Comparison of ENCODE assay signal across 8 mouse cellular contexts in genomic region chr5:76025996-76026665, GRCm38 (mm10). TPM values are rescaled to one million over a fixed set of nuclear protein-coding genes. Genes with fewer than 3 reads are reported as not detected.
A peak's percentile ranks its signal among the peaks of the same experiment; 100 is the strongest.
DNase-seq lines count a peak whose midpoint lies in the region; ATAC-seq lines count a peak whose summit lies in the region.

No protein-coding gene starts in this region.

- no peaks in the 10 kb centered on the region for H3K36me3 ChIP-seq in forebrain, embryonic 15.5 days

- H3K27ac ChIP-seq in forebrain, embryonic 15.5 days (replicated peaks): no peak overlapping the region

- no peaks in the 10 kb centered on the region for H3K27me3 ChIP-seq in forebrain, embryonic 15.5 days

- no peak overlapping the region for H3K9ac ChIP-seq in forebrain, embryonic 15.5 days (replicated peaks)

- ATAC-seq in forebrain, embryonic 15.5 days (replicated peaks): no peak

- no peak overlapping the region for H3K4me2 ChIP-seq in forebrain, embryonic 15.5 days (replicated peaks)

- H3K9me3 ChIP-seq in forebrain, embryonic 15.5 days: no peaks in the 10 kb centered on the region

- H3K4me1 ChIP-seq in forebrain, embryonic 15.5 days: no peaks in the 10 kb centered on the region

- DNase-seq in heart, adult 8-10 months (ENCODE audit: low spot score): peak; percentile 55
- no peak for DNase-seq in heart, postnatal 4 days
- DNase-seq in urinary bladder, postnatal 14 days (ENCODE audit: low spot score): peak; percentile 19
- no peak for DNase-seq in urinary bladder, adult 2 months (ENCODE audit: low spot score)
- peak; percentile 43 to 48 for DNase-seq in cerebellum, postnatal 36 days
- DNase-seq in lung, postnatal 25 days (ENCODE audit: low spot score): peak; percentile 42
- DNase-seq in ovary, postnatal 10 days (ENCODE audit: low spot score): no peak

- whole genome bisulfite sequencing in forebrain, embryonic 15.5 days: 60% methylated on average over 4 of the region's 4 CpGs

- no peak overlapping the region for H3K4me3 ChIP-seq in forebrain, embryonic 15.5 days

RNA-seq across cellular contexts. Expression of gene Kdr, which starts 47.9 kb away (rescaled TPM):
- 10 to 100 TPM; 62.5 to 87.5 (median 77.7) TPM for total RNA-seq in heart, adult 8-10 months (2022)
- 100 to 1,000 TPM; 115 to 119 TPM for total RNA-seq in heart, postnatal 4 days (2021)
- polyA plus RNA-seq in urinary bladder, adult 2 months (2012; rRNA removed): 11.8 and 14.6 TPM in 2 replicates
- polyA plus RNA-seq in forebrain, embryonic 15.5 days (2015; fragmentation: Nextera tagmentation; extraction: Ambion mirVana): 20.1 and 20.2 TPM in 2 replicates

Comparison
In these comparisons a context has a peak if more than half of its experiments do, and no peak if none do; other contexts are left out.
1. DNase-seq: peak in heart, adult 8-10 months (single experiment), urinary bladder, postnatal 14 days (single experiment), cerebellum, postnatal 36 days (2 of 2) and lung, postnatal 25 days (single experiment); none in heart, postnatal 4 days (single experiment), urinary bladder, adult 2 months (single experiment) and ovary, postnatal 10 days (single experiment).